Mouse (Mus musculus): ENCODE data around the gene Tm4sf19.

GRCm38 (mm10) chr16:32407730-32408129, 7.4 kb downstream of the Tm4sf19 start:
- no peak for TF ChIP-seq TAL1 (conservative IDR thresholded peaks at IDR 0.05; ENCODE audit: low read depth, low read length)
- TF ChIP-seq CTCF (IDR thresholded peaks at IDR 0.05; ENCODE audit: low read depth, low read length): no peak
- no peak for TF ChIP-seq GATA2 (IDR thresholded peaks at IDR 0.05; ENCODE audit: borderline replicate concordance, low read depth, low read length)
- no peak for TF ChIP-seq GATA1 (IDR thresholded peaks at IDR 0.05; ENCODE audit: borderline replicate concordance, low read length)
